Mouse (Mus musculus) left cerebral cortex, adult 2 months (tissue): ENCODE data around the gene Slc36a3. TPM values are rescaled to one million over a fixed set of nuclear protein-coding genes. Genes with fewer than 3 reads are reported as not detected.

Experiments
- DNase-seq, 2 experiments: peaks; one replicate each; pipeline ENCODE4 v3.0.0; 2021 to 2022; ENCODE audit warnings: low spot score in 2 of 2, mixed read lengths in 1 of 2; ENCODE audit errors: extremely low spot score in 1 of 2
- H3K27ac ChIP-seq: fragments of 200-600 bp; 2 replicates; pipeline ENCODE4 v1.8.1; 2022
- H3K4me3 ChIP-seq: fragments of 200-600 bp; 2 replicates; pipeline ENCODE4 v1.8.1; 2022
- CTCF ChIP-seq: fragments of 200-600 bp; IDR thresholded peaks from 2 replicates; pipeline ENCODE4 v1.8.1; 2022; ENCODE audit warnings: antibody characterized with exemption, mild to moderate bottlenecking, moderate library complexity
- intact Hi-C: fragments of 180-260 bp; cut with DNase I; formaldehyde crosslinking; loops from one replicate; pipeline ENCODE4 v1.15.1; 2025
- total RNA-seq, 2 experiments: library from RNA; stranded (reverse); gene quantifications; 2 replicates each; pipeline ENCODE4 v1.2.3; 2021

Slc36a3 gene
- total RNA-seq, 2 experiments from 2014 or later, result not detected

GRCm38 (mm10) chr11:55137646-55138045 is 13.9 kb downstream of the Slc36a3 start:
- no peak overlapping the region for H3K27ac ChIP-seq
- no peak for TF ChIP-seq CTCF
- intact Hi-C loops, result no loop called here
- H3K4me3 ChIP-seq, result no peak overlapping the region
- no peak for DNase-seq

- no peak for TF ChIP-seq CTCF
- H3K4me3 ChIP-seq, result no peak overlapping the region
- intact Hi-C loops, result no loop called here
- no peak for DNase-seq
- H3K27ac ChIP-seq, result no peak overlapping the region
Measured at GRCm38 (mm10) chr11:55136770-55137547, 14.5 kb downstream of the Slc36a3 start.

- no peak overlapping the region for H3K27ac ChIP-seq
- intact Hi-C loops, result no loop called here
- DNase-seq, result no peak
- no peak for TF ChIP-seq CTCF
- no peak overlapping the region for H3K4me3 ChIP-seq
Measured at GRCm38 (mm10) chr11:55134871-55135270, 16.6 kb downstream of the Slc36a3 start.

GRCm38 (mm10) chr11:55134407-55134806 is 17.1 kb downstream of the Slc36a3 start:
- DNase-seq, result no peak
- H3K4me3 ChIP-seq, result no peak overlapping the region
- TF ChIP-seq CTCF, result no peak
- intact Hi-C loops, result no loop called here
- no peak overlapping the region for H3K27ac ChIP-seq

- DNase-seq, result no peak
- no peak overlapping the region for H3K4me3 ChIP-seq
- no peak for TF ChIP-seq CTCF
- intact Hi-C loops, result no loop called here
- no peak overlapping the region for H3K27ac ChIP-seq
Measured at GRCm38 (mm10) chr11:55133204-55133603, 18.3 kb downstream of the Slc36a3 start.

- no peak for TF ChIP-seq CTCF
- Histone ChIP-seq H3K27ac (no peak overlapping the region), H3K4me3 (no peak overlapping the region)
- DNase-seq, result no peak
- intact Hi-C loops, result no loop called here
Measured at GRCm38 (mm10) chr11:55131946-55132345, 19.6 kb downstream of the Slc36a3 start.

GRCm38 (mm10) chr11:55131077-55131742 is 20.3 kb downstream of the Slc36a3 start:
- no peak overlapping the region for H3K27ac ChIP-seq
- DNase-seq, result no peak
- intact Hi-C loops, result no loop called here
- H3K4me3 ChIP-seq, result no peak overlapping the region
- no peak for TF ChIP-seq CTCF

GRCm38 (mm10) chr11:55128411-55128810 is 23.1 kb downstream of the Slc36a3 start:
- intact Hi-C loops, result no loop called here
- Histone ChIP-seq H3K4me3 (no peak overlapping the region), H3K27ac (no peak overlapping the region)
- TF ChIP-seq CTCF, result no peak
- DNase-seq, result no peak

- intact Hi-C loops, result no loop called here
- peak; percentile 18 to 24 for DNase-seq
- Histone ChIP-seq H3K4me3 (no peak overlapping the region), H3K27ac (no peak overlapping the region)
- no peak for TF ChIP-seq CTCF
Measured at GRCm38 (mm10) chr11:55127937-55128336, 23.6 kb downstream of the Slc36a3 start.

GRCm38 (mm10) chr11:55126663-55127062 is 24.8 kb downstream of the Slc36a3 start:
- TF ChIP-seq CTCF, result no peak
- intact Hi-C loops, result no loop called here
- no peak for DNase-seq
- Histone ChIP-seq H3K27ac (no peak overlapping the region), H3K4me3 (no peak overlapping the region)

- no peak for TF ChIP-seq CTCF
- Histone ChIP-seq H3K27ac (no peak overlapping the region), H3K4me3 (no peak overlapping the region)
- DNase-seq, result no peak
- intact Hi-C loops, result no loop called here
Measured at GRCm38 (mm10) chr11:55121430-55121829, 30.1 kb downstream of the Slc36a3 start.

- Histone ChIP-seq H3K27ac (peak overlapping the region; percentile 40; the same call in 1 of the 2 replicates), H3K4me3 (no peak overlapping the region)
- no peak for TF ChIP-seq CTCF
- intact Hi-C loops, result no loop called here
- DNase-seq, result no peak
Measured at GRCm38 (mm10) chr11:55120821-55121271, 30.7 kb downstream of the Slc36a3 start.
